Mouse (Mus musculus): ENCODE results near the gene Eif3d. TPM values are rescaled to one million over a fixed set of nuclear protein-coding genes. Genes with fewer than 3 reads are reported as not detected.

Gene Eif3d
- polyA plus RNA-seq, 1 experiment = 461 TPM

DNA sequence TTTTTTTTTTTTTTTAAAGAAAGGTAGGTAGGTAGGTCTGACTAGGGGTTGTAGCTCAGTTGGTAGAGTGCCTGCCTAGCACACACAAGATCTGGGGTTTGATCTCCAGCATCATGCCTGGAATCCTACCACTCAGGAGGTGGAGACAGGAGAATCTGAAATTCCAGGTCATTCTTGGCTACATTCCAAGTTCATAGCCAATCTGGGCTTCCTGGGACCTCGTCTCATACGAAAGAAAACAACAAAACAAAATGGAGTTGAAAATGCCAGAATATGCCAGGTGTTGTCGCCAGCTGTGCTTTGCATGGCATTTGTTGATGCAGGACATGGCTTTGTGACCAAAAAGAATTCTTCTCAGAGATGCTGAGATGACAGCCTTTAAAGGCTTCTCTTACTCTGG is 37.4 kb downstream of the Eif3d start:
- Histone ChIP-seq H3K4me2 (ENCODE audit: low read depth) (peak overlapping the region; percentile 62), H3ac (ENCODE audit: control insufficient read depth, insufficient read length) (no peak overlapping the region), H3K36me3 (ENCODE audit: control insufficient read depth, insufficient read depth) (no peaks in the 10 kb centered on the region), H3K4me3 (no peak overlapping the region), H3K27me3 (ENCODE audit: control insufficient read depth, insufficient read depth, insufficient read length) (no peaks in the 10 kb centered on the region), H3K79me2 (ENCODE audit: control insufficient read depth, insufficient read depth) (peaks cover 3% of the 10 kb centered on the region)
- TF ChIP-seq E2F4 (IDR thresholded peaks at IDR 0.05; ENCODE audit: insufficient read depth) (no peak), REST (IDR thresholded peaks at IDR 0.05; ENCODE audit: insufficient read depth, insufficient read length) (no peak), POLR2A (IDR thresholded peaks at IDR 0.05; ENCODE audit: insufficient read length, low read depth) (no peak), CEBPB (IDR thresholded peaks at IDR 0.05; ENCODE audit: insufficient read depth, poor library complexity, severe bottlenecking) (no peak), SRF (IDR thresholded peaks at IDR 0.05; ENCODE audit: control insufficient read depth, insufficient read length, low read depth) (no peak), TCF12 (IDR thresholded peaks at IDR 0.05; ENCODE audit: insufficient read depth, poor library complexity, severe bottlenecking) (no peak), POLR2AphosphoS2 (IDR thresholded peaks at IDR 0.05; ENCODE audit: insufficient read length, low read depth) (no peak)

DNA sequence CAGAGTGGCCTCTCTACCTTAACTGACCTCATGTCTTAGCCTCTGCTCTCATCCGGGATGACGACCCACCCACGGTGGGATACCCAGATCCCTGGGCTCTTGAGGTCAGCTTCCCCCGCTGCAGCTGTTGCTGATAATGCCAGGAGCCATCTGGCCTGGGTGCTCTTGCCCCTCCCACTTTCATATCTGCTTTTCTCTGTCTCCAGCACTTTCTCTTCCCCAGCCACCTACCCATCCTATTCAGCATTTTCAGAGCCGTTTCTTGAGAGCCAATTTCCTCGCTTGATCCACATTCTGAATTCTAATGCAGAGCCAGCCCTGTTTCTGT is 39.0 kb downstream of the Eif3d start:
- no peaks in the 10 kb centered on the region for H3K27me3 ChIP-seq (ENCODE audit: control insufficient read depth, insufficient read depth, insufficient read length)
- H3K4me2 ChIP-seq (ENCODE audit: low read depth) = peak overlapping the region; percentile 90
- peaks cover 7% of the 10 kb centered on the region for H3K36me3 ChIP-seq (ENCODE audit: control insufficient read depth, insufficient read depth)
- no peak overlapping the region for H3ac ChIP-seq (ENCODE audit: control insufficient read depth, insufficient read length)
- peak; percentile 80 to 96 (median 88) for TF ChIP-seq MYOG (IDR thresholded peaks at IDR 0.05; ENCODE audit: control insufficient read depth in 1 of 3, insufficient read depth in 1 of 3, insufficient read length in 2 of 3, low read depth in 2 of 3)
- TF ChIP-seq TCF12 (IDR thresholded peaks at IDR 0.05; ENCODE audit: insufficient read depth, poor library complexity, severe bottlenecking) = peak; percentile 92
- no peak for TF ChIP-seq SRF (IDR thresholded peaks at IDR 0.05; ENCODE audit: control insufficient read depth, insufficient read length, low read depth)
- peak; percentile 83 for TF ChIP-seq TCF3 (IDR thresholded peaks at IDR 0.05; ENCODE audit: insufficient read length, low read depth)
- peak; percentile 84 to 98 (median 91) for TF ChIP-seq MYOD1 (IDR thresholded peaks at IDR 0.05; ENCODE audit: control insufficient read depth in 1 of 3, insufficient read length in 2 of 3, low read depth in 2 of 3)
- no peak for TF ChIP-seq MAX (IDR thresholded peaks at IDR 0.05; ENCODE audit: low read depth)
- peaks cover 19% of the 10 kb centered on the region for H3K79me2 ChIP-seq (ENCODE audit: control insufficient read depth, insufficient read depth)
- H3K4me3 ChIP-seq = no peak overlapping the region

DNA sequence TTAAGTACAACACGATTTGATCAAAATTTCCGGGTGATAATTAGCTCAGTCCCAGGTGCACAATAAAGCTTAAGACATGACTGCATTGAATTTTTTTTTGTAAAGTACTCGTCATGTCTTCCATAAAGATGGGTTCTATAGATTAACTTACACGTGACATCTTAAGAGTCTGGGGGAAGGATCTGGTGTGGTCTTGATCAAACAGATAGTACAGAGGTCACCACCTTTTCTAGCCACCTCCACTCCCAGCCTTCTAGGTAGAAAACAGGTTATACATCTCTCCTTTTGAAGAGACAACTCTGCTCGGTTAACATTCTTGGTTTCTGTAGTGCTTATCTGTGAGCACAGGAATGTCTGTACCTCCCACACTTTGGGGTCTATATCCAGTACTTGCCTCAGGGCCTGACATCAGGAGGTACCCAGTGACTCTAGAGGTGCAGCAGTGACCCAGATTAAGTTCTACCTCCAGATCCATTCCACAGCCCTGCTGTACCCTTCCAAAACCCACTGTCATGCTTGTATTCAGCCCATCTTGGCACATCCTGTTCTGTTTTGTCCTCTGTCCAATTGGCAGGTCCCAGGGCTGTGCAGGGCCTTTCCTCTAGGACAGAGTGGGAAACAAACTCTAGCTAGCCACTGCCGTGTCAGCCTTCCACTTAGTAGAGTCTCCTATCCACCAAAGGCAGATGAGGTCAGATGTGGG is 39.5 kb downstream of the Eif3d start:
- TF ChIP-seq USF1 (IDR thresholded peaks at IDR 0.05; ENCODE audit: low read depth) (no peak), MYOD1 (IDR thresholded peaks at IDR 0.05; ENCODE audit: control insufficient read depth in 1 of 3, insufficient read length in 2 of 3, low read depth in 2 of 3) (no peak), SRF (IDR thresholded peaks at IDR 0.05; ENCODE audit: control insufficient read depth, insufficient read length, low read depth) (no peak), CEBPB (IDR thresholded peaks at IDR 0.05; ENCODE audit: insufficient read depth, poor library complexity, severe bottlenecking) (no peak), TCF12 (IDR thresholded peaks at IDR 0.05; ENCODE audit: insufficient read depth, poor library complexity, severe bottlenecking) (no peak)
- Histone ChIP-seq H3K27me3 (ENCODE audit: control insufficient read depth, insufficient read depth, insufficient read length) (no peaks in the 10 kb centered on the region), H3K36me3 (ENCODE audit: control insufficient read depth, insufficient read depth) (peaks cover 11% of the 10 kb centered on the region), H3K4me3 (no peak overlapping the region), H3ac (ENCODE audit: control insufficient read depth, insufficient read length) (no peak overlapping the region), H3K4me2 (ENCODE audit: low read depth) (peak overlapping the region; percentile 90), H3K79me2 (ENCODE audit: control insufficient read depth, insufficient read depth) (peaks cover 22% of the 10 kb centered on the region)

DNA sequence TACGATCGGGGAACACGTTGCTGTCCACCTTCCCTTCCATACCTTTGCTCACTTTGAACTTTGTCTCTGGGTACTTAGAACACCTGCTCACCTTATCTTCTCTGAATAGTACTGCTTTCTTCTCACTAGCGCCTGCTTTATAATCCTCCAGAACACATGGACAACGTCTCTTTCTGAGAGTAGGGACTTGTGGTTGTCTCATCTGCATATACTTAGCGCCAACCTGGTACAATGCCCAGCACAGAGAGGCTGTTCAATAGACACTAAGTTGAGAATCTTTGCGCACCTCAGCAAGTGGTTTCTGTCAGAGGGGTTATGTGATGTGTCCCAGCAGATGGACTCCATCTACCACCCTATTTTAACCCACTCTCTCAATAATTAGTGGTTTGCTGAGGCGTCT is 40.8 kb downstream of the Eif3d start:
- peaks cover 17% of the 10 kb centered on the region for H3K36me3 ChIP-seq (ENCODE audit: control insufficient read depth, insufficient read depth)
- peak overlapping the region; percentile 26 for H3ac ChIP-seq (ENCODE audit: control insufficient read depth, insufficient read length)
- peak overlapping the region; percentile 72 for H3K4me3 ChIP-seq
- TF ChIP-seq TCF12 (IDR thresholded peaks at IDR 0.05; ENCODE audit: insufficient read depth, poor library complexity, severe bottlenecking) (no peak), MYOD1 (IDR thresholded peaks at IDR 0.05; ENCODE audit: control insufficient read depth in 1 of 3, insufficient read length in 2 of 3, low read depth in 2 of 3) (peak in 1 of 3 experiments; percentile 44)
- no peaks in the 10 kb centered on the region for H3K27me3 ChIP-seq (ENCODE audit: control insufficient read depth, insufficient read depth, insufficient read length)
- H3K79me2 ChIP-seq (ENCODE audit: control insufficient read depth, insufficient read depth) = peaks cover 28% of the 10 kb centered on the region
- peak overlapping the region; percentile 90 for H3K4me2 ChIP-seq (ENCODE audit: low read depth)

DNA sequence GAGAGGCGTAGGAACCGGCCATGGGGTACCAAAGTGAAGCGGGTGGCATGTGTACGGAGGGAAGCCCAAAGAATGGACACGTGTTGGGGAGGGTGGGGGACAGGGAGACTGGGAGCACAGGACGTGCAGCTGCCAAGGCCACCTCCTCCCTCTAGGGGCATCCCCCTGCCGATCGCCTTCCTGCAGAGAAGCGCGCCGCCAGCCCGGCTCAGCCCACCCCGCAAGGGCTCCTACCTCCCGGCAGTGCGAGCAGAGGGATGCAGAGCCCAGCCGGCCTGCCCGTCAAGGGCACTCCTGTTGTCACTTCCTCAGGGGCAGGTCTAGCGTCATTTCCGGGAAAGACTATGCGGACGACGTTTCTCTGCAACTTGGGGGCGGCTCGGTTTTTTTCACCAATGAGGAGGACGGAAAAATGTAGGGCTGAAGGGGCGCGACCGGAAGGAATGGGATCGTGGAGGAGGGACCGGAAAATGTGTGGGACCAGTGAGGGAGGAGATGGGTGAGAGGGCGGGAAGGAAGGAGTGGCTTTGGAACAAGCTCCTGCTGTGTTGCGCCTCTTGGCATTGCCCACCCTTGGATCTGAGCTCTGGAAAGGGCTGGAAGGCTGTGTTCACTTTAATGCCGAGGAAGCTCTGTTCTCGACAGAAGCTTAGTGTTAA is 41.8 kb downstream of the Eif3d start, which contains the start of gene Txn2:
TSS of gene Txn2 (minus strand) at position 334 of the 659 bp plus-strand sequence.
- H3K79me2 ChIP-seq (ENCODE audit: control insufficient read depth, insufficient read depth) = peaks cover 28% of the 10 kb centered on the region
- peak within 1 kb of the TSS; percentile 90 for H3K4me2 ChIP-seq (ENCODE audit: low read depth)
- H3K27me3 ChIP-seq (ENCODE audit: control insufficient read depth, insufficient read depth, insufficient read length) = no peaks in the 10 kb centered on the region
- H3ac ChIP-seq (ENCODE audit: control insufficient read depth, insufficient read length) = peak within 1 kb of the TSS; percentile 26
- H3K4me3 ChIP-seq = peak within 1 kb of the TSS; percentile 72
- TF ChIP-seq SRF (IDR thresholded peaks at IDR 0.05; ENCODE audit: control insufficient read depth, insufficient read length, low read depth) (peak; percentile 54), MAX (IDR thresholded peaks at IDR 0.05; ENCODE audit: low read depth) (peak; percentile 92), MYOD1 (IDR thresholded peaks at IDR 0.05; ENCODE audit: control insufficient read depth in 1 of 3, insufficient read length in 2 of 3, low read depth in 2 of 3) (peak in 2 of 3 experiments; percentile 60 to 83), POLR2A (IDR thresholded peaks at IDR 0.05; ENCODE audit: insufficient read length, low read depth) (peak; percentile 75), USF1 (IDR thresholded peaks at IDR 0.05; ENCODE audit: low read depth) (peak; percentile 69), CEBPB (IDR thresholded peaks at IDR 0.05; ENCODE audit: insufficient read depth, poor library complexity, severe bottlenecking) (no peak), REST (IDR thresholded peaks at IDR 0.05; ENCODE audit: insufficient read depth, insufficient read length) (no peak), TCF3 (IDR thresholded peaks at IDR 0.05; ENCODE audit: insufficient read length, low read depth) (no peak), POLR2AphosphoS2 (IDR thresholded peaks at IDR 0.05; ENCODE audit: insufficient read length, low read depth) (peak; percentile 81), TCF12 (IDR thresholded peaks at IDR 0.05; ENCODE audit: insufficient read depth, poor library complexity, severe bottlenecking) (no peak), MYOG (IDR thresholded peaks at IDR 0.05; ENCODE audit: control insufficient read depth in 1 of 3, insufficient read depth in 1 of 3, insufficient read length in 2 of 3, low read depth in 2 of 3) (peak in 2 of 3 experiments; percentile 37 to 73), E2F4 (IDR thresholded peaks at IDR 0.05; ENCODE audit: insufficient read depth) (peak; percentile 89)
- H3K36me3 ChIP-seq (ENCODE audit: control insufficient read depth, insufficient read depth) = peaks cover 27% of the 10 kb centered on the region

Measured in myocyte (in vitro differentiated cells).